Mouse (Mus musculus) thymus, adult 18-20 months (tissue): ENCODE measurements around the gene Kctd21.

Experiments
- DNase-seq, 2 experiments: peaks; one replicate each; pipeline ENCODE4 v3.0.0; 2022; ENCODE audit warnings: mixed read lengths in 2 of 2

Gene Kctd21

GRCm38 (mm10) chr7:97388541-97388940 is 56.4 kb downstream of the Kctd21 start:
- DNase-seq, result no peak

- DNase-seq, result no peak
Observed at GRCm38 (mm10) chr7:97391293-97392078, 59.4 kb downstream of the Kctd21 start.

DNA sequence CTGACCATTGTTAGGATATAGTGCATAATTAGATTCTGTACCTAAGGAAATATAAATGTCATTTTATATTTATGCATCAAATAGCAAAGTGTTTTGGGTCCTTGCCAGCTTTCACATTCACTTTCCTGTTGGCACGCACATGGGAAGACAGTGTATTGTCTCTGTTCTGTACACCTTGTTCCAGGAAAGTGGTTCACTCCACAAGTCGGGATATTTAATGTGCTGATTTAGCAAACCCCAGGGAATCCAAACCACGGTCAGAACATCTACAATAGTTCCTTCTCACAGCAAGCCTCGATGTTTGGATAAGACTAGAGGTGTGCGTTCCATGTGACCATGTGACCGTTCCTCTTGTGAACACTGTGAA is 59.9 kb downstream of the Kctd21 start:
- DNase-seq, result no peak

DNA sequence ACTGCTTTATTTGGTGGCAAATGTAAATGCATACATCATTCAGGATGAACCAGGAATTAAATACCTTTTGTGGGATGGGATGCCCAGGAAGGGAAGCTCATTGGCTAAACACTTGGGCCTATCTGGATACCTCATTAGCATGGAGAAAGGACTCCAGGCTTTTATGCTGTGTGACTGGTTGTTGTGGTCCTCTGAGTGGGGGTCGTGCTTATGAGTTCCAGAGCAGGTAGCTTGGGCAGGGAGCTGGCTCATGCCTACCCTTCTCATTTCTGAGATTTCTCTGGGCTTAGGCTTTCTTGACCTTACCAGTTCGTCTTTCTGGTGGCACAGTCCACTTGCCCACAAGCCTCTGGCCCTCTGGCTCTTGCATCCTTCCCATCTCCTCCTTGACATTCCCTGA is 62.2 kb downstream of the Kctd21 start:
- no peak for DNase-seq

DNA sequence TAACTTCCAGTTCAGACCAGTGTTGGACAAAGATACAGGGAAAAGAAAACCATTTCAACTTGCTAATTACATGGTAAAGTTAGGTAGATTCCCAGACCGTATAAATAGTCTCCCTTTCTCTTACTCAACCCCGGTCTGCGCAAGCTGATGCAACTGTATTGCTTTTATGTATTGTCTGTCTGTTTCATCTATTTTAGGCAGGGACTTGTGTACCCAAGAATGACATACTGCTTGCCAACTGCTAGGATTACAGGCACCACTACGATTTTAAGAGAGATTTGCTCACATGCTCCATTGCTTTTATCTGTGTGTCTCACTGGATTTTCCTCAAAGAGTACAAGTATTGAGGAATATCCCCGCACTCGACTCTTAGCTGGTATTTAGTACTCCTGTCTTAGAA is 66.8 kb downstream of the Kctd21 start:
- DNase-seq, result no peak
